In the genomic region with DNA sequence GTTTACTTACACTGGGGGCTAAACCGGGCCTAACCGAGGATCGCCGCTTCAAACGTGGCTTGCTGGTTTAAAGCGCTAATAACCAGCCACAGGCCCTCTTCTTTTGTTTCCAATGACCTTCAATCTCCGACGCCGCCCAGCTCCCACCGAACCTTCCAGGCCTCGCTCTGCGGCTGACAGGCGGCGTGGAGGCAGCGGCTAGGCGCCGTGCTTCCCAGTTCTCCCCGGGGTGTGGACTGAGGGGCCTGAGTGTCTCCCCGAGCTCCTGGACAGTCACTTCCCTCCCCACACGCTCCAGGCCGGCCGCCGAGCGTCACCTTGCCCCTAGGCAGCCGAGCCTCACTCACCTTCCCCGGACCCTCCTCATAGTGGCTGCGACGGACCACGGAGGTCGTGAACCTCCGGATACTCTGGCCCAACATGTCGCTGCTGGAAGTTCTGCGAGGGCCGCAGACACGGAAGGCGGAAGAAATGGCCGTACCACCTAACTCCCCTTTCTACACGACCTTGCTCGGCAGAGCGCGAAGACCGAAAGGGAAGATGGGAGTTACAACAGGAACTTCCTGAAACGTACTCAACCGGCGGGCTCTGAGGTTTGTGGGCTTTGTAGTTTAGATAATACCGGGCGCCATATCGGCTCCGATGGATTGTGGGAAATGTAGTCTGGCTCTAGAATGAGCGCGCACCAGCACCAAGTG, we compare ENCODE assay signal across 7 mouse cellular contexts. TPM values are rescaled to one million over a fixed set of nuclear protein-coding genes. Genes with fewer than 3 reads are reported as not detected.
DNase-seq lines count a peak whose midpoint lies in the region; ATAC-seq lines count a peak whose summit lies in the region.

A gene (minus strand): TSS at position 651 of the 698 bp plus-strand sequence.

- under 1% methylated on average over 51 of the region's 51 CpGs for WGBS in intestine, embryonic 15.5 days
- under 1% methylated on average over 51 of the region's 51 CpGs for WGBS in midbrain, embryonic 10.5 days

- peak; percentile 99 for ATAC-seq in intestine, embryonic 15.5 days

- no peaks in the 10 kb centered on the region for H3K9me3 ChIP-seq in intestine, embryonic 15.5 days
- H3K9me3 ChIP-seq in midbrain, embryonic 10.5 days (replicated peaks), result no peaks in the 10 kb centered on the region

- peak within 1 kb of the TSS; percentile 88 for H3K27ac ChIP-seq in intestine, embryonic 15.5 days
- peak within 1 kb of the TSS; percentile 98 for H3K27ac ChIP-seq in midbrain, embryonic 10.5 days (replicated peaks)

- H3K36me3 ChIP-seq in intestine, embryonic 15.5 days, result no peaks in the 10 kb centered on the region
- peaks cover 33% of the 10 kb centered on the region for H3K36me3 ChIP-seq in midbrain, embryonic 10.5 days

- peak; percentile 89 for DNase-seq in adrenal gland, adult 2 months
- peak; percentile 81 for DNase-seq in embryo, embryonic 11.5 days (ENCODE audit: low read depth, low spot score)
- peak; percentile 68 to 73 for DNase-seq in gastrocnemius, postnatal 36 days
- peak; percentile 88 to 96 for DNase-seq in left cerebral cortex, postnatal 25 days (ENCODE audit: low spot score in 2 of 2)
- peak; percentile 86 for DNase-seq in midbrain, embryonic 10.5 days (ENCODE audit: low spot score)
- DNase-seq in right cerebral cortex, postnatal 4 days, result peak; percentile 75

- H3K9ac ChIP-seq in intestine, embryonic 15.5 days, result peak within 1 kb of the TSS; percentile 93

- H3K27me3 ChIP-seq in intestine, embryonic 15.5 days (replicated peaks), result no peaks in the 10 kb centered on the region
- no peaks in the 10 kb centered on the region for H3K27me3 ChIP-seq in midbrain, embryonic 10.5 days (ENCODE audit: low read depth, poor library complexity, severe bottlenecking)

- H3K4me1 ChIP-seq in intestine, embryonic 15.5 days (replicated peaks), result no peaks in the 10 kb centered on the region
- no peaks in the 10 kb centered on the region for H3K4me1 ChIP-seq in midbrain, embryonic 10.5 days

- H3K4me3 ChIP-seq in intestine, embryonic 15.5 days (replicated peaks), result peak within 1 kb of the TSS; percentile 75
- H3K4me3 ChIP-seq in midbrain, embryonic 10.5 days, result peak within 1 kb of the TSS; percentile 94

- intact Hi-C loops in gastrocnemius, postnatal 36 days (cut with DNase I), result no loop called here
- intact Hi-C loops in left cerebral cortex, postnatal 25 days (cut with DNase I), result no loop called here

- peak within 1 kb of the TSS; percentile 48 for H3K4me2 ChIP-seq in intestine, embryonic 15.5 days (replicated peaks)

RNA-seq across cellular contexts. Expression of the gene that starts here (rescaled TPM):
- total RNA-seq in adrenal gland, adult 2 months (2021), result 100 to 1,000 TPM; 312 to 532 TPM
- 273 and 298 TPM in 2 replicates for polyA plus RNA-seq in adrenal gland, adult 2 months (2012; rRNA removed)
- 100 to 1,000 TPM; 727 to 733 TPM for total RNA-seq in gastrocnemius, postnatal 36 days (2021)
- 952 and 1,208 TPM in 2 replicates for polyA plus RNA-seq in intestine, embryonic 15.5 days (2015; fragmentation: Nextera tagmentation; extraction: Ambion mirVana)
- 100 to 1,000 TPM; 403 to 410 TPM for total RNA-seq in left cerebral cortex, postnatal 25 days (2021)
- 605 and 653 TPM in 2 replicates for polyA plus RNA-seq in midbrain, embryonic 10.5 days (2016; fragmentation: Nextera tagmentation; extraction: Ambion mirVana)

Comparison
In these comparisons a context has a peak if more than half of its experiments do, and no peak if none do; other contexts are left out.
1. Peak in every context shown above with its lines: DNase-seq, ATAC-seq, H3K4me3 ChIP-seq and H3K27ac ChIP-seq.